Mouse (Mus musculus) activated CD4-positive, CD25-positive, alpha-beta regulatory T cell, adult 4 months (primary cell): ENCODE results near the gene Ankar. TPM values are rescaled to one million over a fixed set of nuclear protein-coding genes. Genes with fewer than 3 reads are reported as not detected.

Experiments used
- ATAC-seq: one replicate; pipeline ENCODE4 v1.8.0; 2017
- polyA plus RNA-seq, 2 experiments: library from polyadenylated mRNA; unstranded; fragments of 100-300 nt; shearing (Covaris generic); gene quantifications; one replicate each; pipeline ENCODE4 v1.2.1; 2017

The Ankar gene
- polyA plus RNA-seq, result not detected

- no peak for ATAC-seq
Observed at GRCm38 (mm10) chr1:72700479-72700878, at the start of gene Ankar. Gene Ankar (minus strand): TSS chr1:72700579.

- ATAC-seq, result no peak
Observed at GRCm38 (mm10) chr1:72746382-72746781, 46.0 kb upstream of the Ankar start.

GRCm38 (mm10) chr1:72744816-72745506 lies 44.6 kb upstream of the Ankar start:
- no peak for ATAC-seq

- no peak for ATAC-seq
Observed at GRCm38 (mm10) chr1:72741406-72741805, 41.0 kb upstream of the Ankar start.

- no peak for ATAC-seq
Observed at GRCm38 (mm10) chr1:72739681-72740063, 39.3 kb upstream of the Ankar start.

GRCm38 (mm10) chr1:72738946-72739680 lies 38.7 kb upstream of the Ankar start:
- ATAC-seq, result no peak

GRCm38 (mm10) chr1:72736397-72737125 lies 36.2 kb upstream of the Ankar start:
- no peak for ATAC-seq

- no peak for ATAC-seq
Observed at GRCm38 (mm10) chr1:72733191-72733691, 32.9 kb upstream of the Ankar start.

- no peak for ATAC-seq
Observed at GRCm38 (mm10) chr1:72730126-72730525, 29.7 kb upstream of the Ankar start.

- ATAC-seq, result no peak
Observed at GRCm38 (mm10) chr1:72728781-72729180, 28.4 kb upstream of the Ankar start.

- no peak for ATAC-seq
Observed at GRCm38 (mm10) chr1:72725941-72726340, 25.6 kb upstream of the Ankar start.

- no peak for ATAC-seq
Observed at GRCm38 (mm10) chr1:72724354-72724753, 24.0 kb upstream of the Ankar start.

- no peak for ATAC-seq
Observed at GRCm38 (mm10) chr1:72722646-72723045, 22.3 kb upstream of the Ankar start.

GRCm38 (mm10) chr1:72720115-72720725 lies 19.8 kb upstream of the Ankar start:
- ATAC-seq, result no peak

GRCm38 (mm10) chr1:72718846-72719245 lies 18.5 kb upstream of the Ankar start:
- ATAC-seq, result peak; percentile 68

GRCm38 (mm10) chr1:72717540-72717939 lies 17.2 kb upstream of the Ankar start:
- ATAC-seq, result no peak

- ATAC-seq, result no peak
Observed at GRCm38 (mm10) chr1:72716926-72717325, 16.5 kb upstream of the Ankar start.

- no peak for ATAC-seq
Observed at GRCm38 (mm10) chr1:72716421-72716820, 16.0 kb upstream of the Ankar start.

- no peak for ATAC-seq
Observed at GRCm38 (mm10) chr1:72715593-72716361, 15.4 kb upstream of the Ankar start.

GRCm38 (mm10) chr1:72715065-72715464 lies 14.7 kb upstream of the Ankar start:
- no peak for ATAC-seq

- no peak for ATAC-seq
Observed at GRCm38 (mm10) chr1:72714547-72714946, 14.2 kb upstream of the Ankar start.

- ATAC-seq, result peak; percentile 9
Observed at GRCm38 (mm10) chr1:72711684-72712083, 11.3 kb upstream of the Ankar start.
